Mouse (Mus musculus): ENCODE measurements around the gene Tmcc3. TPM values are rescaled to one million over a fixed set of nuclear protein-coding genes. Genes with fewer than 3 reads are reported as not detected.

Gene Tmcc3
- polyA plus RNA-seq, 1 experiment from 2014 or later = 6.1 TPM

DNA sequence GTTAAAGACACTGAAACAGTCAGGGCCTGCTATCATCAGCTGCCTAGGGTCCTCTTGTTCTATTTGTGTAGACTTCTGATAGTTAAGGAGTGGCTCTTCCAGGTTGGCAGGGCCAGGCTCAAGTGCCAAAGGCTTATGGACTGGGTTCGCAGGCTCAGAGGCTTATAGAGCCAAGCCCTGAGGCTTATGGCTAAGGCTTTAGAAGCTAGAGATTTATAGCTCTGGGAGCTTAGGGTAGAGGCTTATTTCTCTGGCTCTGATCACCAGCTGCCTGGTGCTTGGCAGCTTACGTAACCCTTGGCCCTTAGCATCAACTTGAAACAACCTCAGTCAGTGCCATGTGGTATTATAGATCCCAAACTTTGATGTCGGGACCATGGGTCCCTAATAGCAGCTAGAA, 13.3 kb upstream of the Tmcc3 start, which contains the start of gene Gm4792:
Gene Gm4792, minus strand, starts transcription at position 233 of the 400 bp plus-strand sequence.
- no peaks in the 10 kb centered on the region for H3K36me3 ChIP-seq
- H3K4me1 ChIP-seq = peaks cover 21% of the 10 kb centered on the region
- WGBS = 86% methylated on average over 3 of the region's 3 CpGs
- no peaks in the 10 kb centered on the region for H3K9me3 ChIP-seq (replicated peaks)
- no peak for ATAC-seq (ENCODE audit: low FRiP score)
- no peak within 1 kb of the TSS for H3K4me3 ChIP-seq
- no peak within 1 kb of the TSS for H3K9ac ChIP-seq
- no peaks in the 10 kb centered on the region for H3K27me3 ChIP-seq
- no peak within 1 kb of the TSS for H3K4me2 ChIP-seq (replicated peaks)
- no peak within 1 kb of the TSS for H3K27ac ChIP-seq

DNA sequence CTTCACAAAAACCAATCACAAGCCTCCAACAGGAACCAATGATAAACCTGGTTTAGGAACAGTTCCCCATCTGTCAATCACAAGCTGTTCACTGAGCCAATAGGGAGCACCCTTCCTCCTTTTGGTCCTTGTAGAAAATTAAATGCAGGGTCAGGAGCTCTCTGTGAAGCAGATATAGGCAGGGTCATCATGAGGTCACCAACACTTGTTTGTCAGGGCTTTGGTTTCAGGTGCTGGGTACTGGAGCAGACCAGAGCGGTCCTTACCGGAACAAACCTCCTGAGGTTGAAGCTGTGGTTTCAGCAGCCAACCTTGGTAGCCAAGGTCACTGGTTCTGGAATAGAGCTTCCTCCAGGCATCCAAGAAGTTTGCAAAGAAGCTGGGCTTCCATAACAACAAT, 12.4 kb upstream of the Tmcc3 start:
- Histone ChIP-seq H3K36me3 (no peaks in the 10 kb centered on the region), H3K9me3 (replicated peaks) (no peaks in the 10 kb centered on the region), H3K9ac (no peak overlapping the region), H3K4me2 (replicated peaks) (no peak overlapping the region), H3K27me3 (no peaks in the 10 kb centered on the region), H3K4me1 (peaks cover 21% of the 10 kb centered on the region), H3K4me3 (no peak overlapping the region), H3K27ac (no peak overlapping the region)
- 87% methylated on average over 2 of the region's 2 CpGs for WGBS
- no peak for ATAC-seq (ENCODE audit: low FRiP score)

DNA sequence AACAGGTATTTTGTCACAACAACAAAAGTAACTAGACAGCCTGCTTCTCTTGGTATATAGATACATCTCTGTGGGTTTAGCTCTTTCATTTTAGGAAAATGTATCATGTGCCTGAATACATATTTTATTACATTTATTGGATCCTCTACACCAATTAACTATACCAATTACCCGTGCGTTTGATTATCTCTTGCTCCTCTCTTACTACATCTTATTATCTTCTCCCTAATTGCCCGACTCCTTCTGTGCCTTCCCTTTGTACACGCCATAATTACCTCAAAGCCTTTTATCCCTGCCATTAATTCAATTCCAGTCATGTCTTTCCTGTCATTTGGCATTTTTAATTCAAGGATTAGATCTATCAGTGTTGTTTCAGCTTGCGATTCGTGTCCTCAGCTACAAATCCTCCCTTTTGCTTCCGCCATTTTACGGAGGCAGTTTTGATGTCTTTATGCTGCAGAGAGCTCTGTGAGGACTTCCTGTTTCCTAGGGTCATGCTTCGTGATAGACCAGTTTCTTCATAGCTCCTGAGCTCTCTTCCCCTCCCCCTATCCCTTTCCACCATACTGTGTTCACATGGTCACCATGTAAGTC, 7.6 kb upstream of the Tmcc3 start:
- no peak overlapping the region for H3K4me3 ChIP-seq
- H3K27me3 ChIP-seq = no peaks in the 10 kb centered on the region
- 85% methylated on average over 9 of the region's 9 CpGs for WGBS
- no peak for ATAC-seq (ENCODE audit: low FRiP score)
- H3K9ac ChIP-seq = no peak overlapping the region
- no peaks in the 10 kb centered on the region for H3K4me1 ChIP-seq
- no peak overlapping the region for H3K4me2 ChIP-seq (replicated peaks)
- no peaks in the 10 kb centered on the region for H3K9me3 ChIP-seq (replicated peaks)
- no peaks in the 10 kb centered on the region for H3K36me3 ChIP-seq
- H3K27ac ChIP-seq = no peak overlapping the region

DNA sequence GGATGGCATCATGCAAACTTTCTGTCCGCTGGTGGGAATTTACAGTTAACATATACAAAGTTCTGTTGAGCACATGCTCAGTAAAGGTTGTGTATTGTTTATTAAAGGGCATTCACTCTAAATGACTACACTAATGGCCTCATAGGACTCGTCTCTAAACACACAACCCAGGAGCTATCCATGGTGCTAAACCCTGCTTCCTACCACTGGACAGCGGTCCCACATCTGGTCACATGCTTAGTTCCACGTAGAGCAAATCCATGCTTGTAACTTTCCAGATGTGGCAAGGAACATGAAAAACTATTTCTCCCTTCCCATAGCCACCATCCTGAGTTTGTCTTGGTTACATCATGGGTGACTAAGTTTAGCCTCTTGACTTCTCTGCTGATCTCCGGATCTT, 6.2 kb upstream of the Tmcc3 start:
- H3K27ac ChIP-seq = no peak overlapping the region
- WGBS = 69% methylated on average over 5 of the region's 5 CpGs
- H3K4me2 ChIP-seq (replicated peaks) = no peak overlapping the region
- no peaks in the 10 kb centered on the region for H3K4me1 ChIP-seq
- ATAC-seq (ENCODE audit: low FRiP score) = no peak
- no peaks in the 10 kb centered on the region for H3K36me3 ChIP-seq
- H3K27me3 ChIP-seq = no peaks in the 10 kb centered on the region
- H3K9me3 ChIP-seq (replicated peaks) = no peaks in the 10 kb centered on the region
- no peak overlapping the region for H3K4me3 ChIP-seq
- no peak overlapping the region for H3K9ac ChIP-seq

DNA sequence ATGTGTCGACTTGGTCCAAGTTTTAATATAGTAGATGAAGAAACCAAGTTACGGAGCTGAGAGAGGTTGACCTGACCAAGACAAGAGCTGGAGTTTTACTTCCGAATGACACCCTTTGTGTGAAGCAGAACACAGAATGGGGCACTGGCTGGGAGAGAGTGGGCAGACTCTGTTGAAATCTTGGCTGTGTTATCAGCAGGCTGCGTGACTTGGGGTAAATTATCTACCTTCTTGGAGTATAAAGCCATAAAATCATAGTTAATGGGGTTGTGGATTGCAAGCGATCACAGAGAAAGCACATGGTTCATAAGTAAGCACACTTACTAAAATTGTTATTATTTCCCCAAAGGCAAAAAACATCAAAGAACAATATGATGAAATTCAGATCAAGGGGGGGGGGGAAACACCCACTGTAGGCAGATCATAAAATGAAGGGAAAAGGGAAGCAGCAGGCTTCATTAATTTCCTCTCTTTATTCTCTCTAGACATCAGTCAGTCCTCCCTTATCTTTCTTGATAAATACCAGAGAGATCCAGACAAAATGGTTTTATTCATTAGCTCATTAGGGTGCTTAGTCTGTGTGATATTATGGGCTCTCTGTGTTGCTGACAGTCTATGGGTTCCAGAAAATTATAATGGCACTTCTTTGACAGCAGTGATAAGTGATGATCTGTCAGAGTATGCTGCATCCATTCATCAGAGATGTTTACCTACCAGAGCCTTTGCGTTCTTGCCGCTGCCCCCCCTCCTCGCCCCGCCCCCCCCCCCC, 1.1 kb upstream of the Tmcc3 start:
- H3K9ac ChIP-seq = no peak overlapping the region

DNA sequence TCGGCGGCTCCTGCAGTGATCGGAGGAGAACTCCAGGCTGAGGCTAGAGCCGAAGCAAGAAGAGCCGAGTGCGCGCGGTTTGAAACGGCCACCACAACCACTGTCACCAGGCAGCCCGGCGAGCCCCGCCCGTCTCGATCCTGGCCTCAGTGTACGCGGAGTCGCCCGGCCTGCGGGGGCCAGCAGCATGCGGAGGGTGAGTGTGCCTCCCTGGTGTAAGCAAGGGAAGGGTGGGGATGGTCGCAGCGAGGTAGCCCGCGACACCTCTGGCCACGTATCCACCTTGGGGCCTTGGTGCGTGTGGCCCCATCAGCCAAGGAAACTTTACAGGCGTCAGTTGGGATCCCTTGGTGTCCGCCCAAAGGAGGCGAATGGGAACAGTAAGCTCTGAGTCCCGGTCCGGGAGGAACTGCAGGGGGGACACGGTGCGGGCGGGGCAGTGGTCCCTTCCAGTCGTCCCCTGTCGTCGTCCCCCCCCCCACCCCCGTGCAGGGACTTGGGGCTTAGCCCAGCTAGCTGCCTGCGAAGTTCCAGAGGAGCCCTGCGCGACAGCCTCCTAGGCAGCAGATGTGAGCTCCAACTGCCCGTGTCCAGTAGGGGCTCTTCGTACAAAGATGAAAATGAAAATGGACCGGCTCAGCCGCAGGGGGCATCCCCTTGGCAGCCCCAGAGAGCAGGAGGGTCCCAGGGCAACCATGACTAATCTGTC, 412 bp downstream of the Tmcc3 start:
- peak overlapping the region; percentile 90 for H3K4me2 ChIP-seq (replicated peaks)
- WGBS = under 1% methylated on average over 45 of the region's 45 CpGs
- no peak overlapping the region for H3K27ac ChIP-seq
- peaks cover 15% of the 10 kb centered on the region for H3K4me1 ChIP-seq
- H3K9me3 ChIP-seq (replicated peaks) = no peaks in the 10 kb centered on the region
- H3K4me3 ChIP-seq = peak overlapping the region; percentile 41
- H3K9ac ChIP-seq = peak overlapping the region; percentile 47
- H3K27me3 ChIP-seq = no peaks in the 10 kb centered on the region
- no peaks in the 10 kb centered on the region for H3K36me3 ChIP-seq
- ATAC-seq (ENCODE audit: low FRiP score) = peak; percentile 84

More for the DNA sequence above, 1.1 kb upstream of the Tmcc3 start:
- Histone ChIP-seq H3K36me3 (no peaks in the 10 kb centered on the region), H3K27me3 (no peaks in the 10 kb centered on the region), H3K27ac (no peak overlapping the region), H3K9me3 (replicated peaks) (no peaks in the 10 kb centered on the region), H3K4me2 (replicated peaks) (no peak overlapping the region), H3K4me3 (no peak overlapping the region), H3K4me1 (peaks cover 15% of the 10 kb centered on the region)
- ATAC-seq (ENCODE audit: low FRiP score) = no peak
- 55% methylated on average over 8 of the region's 9 CpGs for WGBS

DNA sequence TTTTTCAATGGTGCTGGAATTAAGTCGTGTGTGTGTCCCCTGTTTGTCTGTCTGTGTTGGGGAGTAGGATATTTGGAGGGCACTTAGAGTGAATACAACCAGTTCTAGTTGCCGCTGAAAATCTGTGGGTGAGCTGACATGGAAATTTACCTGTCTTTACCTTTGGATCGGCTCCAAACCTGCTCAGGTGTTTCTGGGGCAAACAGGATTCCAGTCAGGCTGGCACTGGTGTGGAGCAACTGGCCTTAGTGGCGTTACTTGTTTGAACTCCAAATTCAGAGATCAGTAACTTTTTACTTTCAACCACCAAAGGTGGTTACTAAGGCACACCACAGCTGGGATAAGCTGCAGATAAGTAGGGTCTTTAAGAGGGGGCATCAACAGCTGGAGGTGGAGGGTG, 1.4 kb downstream of the Tmcc3 start:
- no peaks in the 10 kb centered on the region for H3K27me3 ChIP-seq

DNA sequence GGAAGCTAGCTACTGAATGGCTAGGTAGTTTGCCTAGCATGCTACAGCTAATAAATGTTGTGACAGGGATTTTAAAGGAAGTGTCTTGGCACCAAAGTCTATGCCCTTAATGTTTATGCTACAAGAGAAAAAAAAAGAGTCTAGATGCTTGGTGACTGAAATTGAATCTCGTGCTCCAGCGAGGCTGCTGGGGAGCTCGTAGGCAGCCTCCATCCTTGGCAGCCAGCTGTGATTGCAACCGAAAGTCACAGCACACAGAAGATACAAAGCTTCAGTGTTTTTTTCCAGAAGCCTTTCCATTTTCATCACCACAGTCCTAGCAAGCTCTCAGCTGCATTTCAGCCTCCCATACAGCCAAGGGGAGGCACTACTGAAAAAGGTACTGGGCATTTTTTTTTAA, 6.8 kb downstream of the Tmcc3 start:
- no peak overlapping the region for H3K9ac ChIP-seq
- ATAC-seq (ENCODE audit: low FRiP score) = no peak
- H3K9me3 ChIP-seq (replicated peaks) = no peaks in the 10 kb centered on the region
- no peak overlapping the region for H3K4me3 ChIP-seq
- H3K36me3 ChIP-seq = no peaks in the 10 kb centered on the region
- WGBS = 37% methylated on average over 4 of the region's 4 CpGs
- H3K4me1 ChIP-seq = no peaks in the 10 kb centered on the region; the same call in 1 of the 2 replicates
- no peak overlapping the region for H3K4me2 ChIP-seq (replicated peaks)
- no peaks in the 10 kb centered on the region for H3K27me3 ChIP-seq
- H3K27ac ChIP-seq = no peak overlapping the region

More for the DNA sequence above, 1.4 kb downstream of the Tmcc3 start:
- H3K9ac ChIP-seq = no peak overlapping the region
- WGBS = 86% methylated on average over 4 of the region's 4 CpGs
- no peaks in the 10 kb centered on the region for H3K9me3 ChIP-seq (replicated peaks)
- no peak for ATAC-seq (ENCODE audit: low FRiP score)
- no peak overlapping the region for H3K27ac ChIP-seq
- peaks cover 15% of the 10 kb centered on the region for H3K4me1 ChIP-seq
- no peaks in the 10 kb centered on the region for H3K36me3 ChIP-seq
- no peak overlapping the region for H3K4me3 ChIP-seq
- H3K4me2 ChIP-seq (replicated peaks) = no peak overlapping the region

DNA sequence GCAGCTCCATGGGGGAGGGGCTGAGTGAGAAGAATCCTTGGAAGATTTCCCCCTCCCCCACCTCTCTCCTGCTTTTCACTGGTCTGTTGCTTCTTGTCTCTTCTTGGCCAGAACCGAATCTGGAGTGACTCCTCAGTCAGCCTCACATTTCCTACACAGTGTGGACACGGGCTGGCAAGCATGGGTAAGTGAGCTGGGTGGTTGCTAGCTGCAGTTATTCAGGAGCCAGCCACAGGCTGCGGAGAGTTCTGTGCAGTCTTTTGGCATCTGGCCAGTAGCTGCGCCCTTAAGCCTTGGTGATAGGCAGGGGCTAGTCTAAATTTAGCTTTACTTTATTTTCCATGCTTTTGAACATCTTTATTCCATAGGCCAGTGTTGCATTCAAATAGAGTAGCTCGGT, 18.2 kb downstream of the Tmcc3 start:
- H3K4me3 ChIP-seq = no peak overlapping the region
- peaks cover 4% of the 10 kb centered on the region; the same call in 1 of the 2 replicates for H3K9me3 ChIP-seq (replicated peaks)
- peak; percentile 40; the same call in 1 of the 2 replicates for ATAC-seq (ENCODE audit: low FRiP score)
- no peaks in the 10 kb centered on the region for H3K36me3 ChIP-seq
- H3K4me1 ChIP-seq = no peaks in the 10 kb centered on the region
- H3K4me2 ChIP-seq (replicated peaks) = no peak overlapping the region
- no peak overlapping the region for H3K27ac ChIP-seq
- no peak overlapping the region for H3K9ac ChIP-seq
- no peaks in the 10 kb centered on the region for H3K27me3 ChIP-seq
- WGBS = 50% methylated on average over 5 of the region's 5 CpGs

DNA sequence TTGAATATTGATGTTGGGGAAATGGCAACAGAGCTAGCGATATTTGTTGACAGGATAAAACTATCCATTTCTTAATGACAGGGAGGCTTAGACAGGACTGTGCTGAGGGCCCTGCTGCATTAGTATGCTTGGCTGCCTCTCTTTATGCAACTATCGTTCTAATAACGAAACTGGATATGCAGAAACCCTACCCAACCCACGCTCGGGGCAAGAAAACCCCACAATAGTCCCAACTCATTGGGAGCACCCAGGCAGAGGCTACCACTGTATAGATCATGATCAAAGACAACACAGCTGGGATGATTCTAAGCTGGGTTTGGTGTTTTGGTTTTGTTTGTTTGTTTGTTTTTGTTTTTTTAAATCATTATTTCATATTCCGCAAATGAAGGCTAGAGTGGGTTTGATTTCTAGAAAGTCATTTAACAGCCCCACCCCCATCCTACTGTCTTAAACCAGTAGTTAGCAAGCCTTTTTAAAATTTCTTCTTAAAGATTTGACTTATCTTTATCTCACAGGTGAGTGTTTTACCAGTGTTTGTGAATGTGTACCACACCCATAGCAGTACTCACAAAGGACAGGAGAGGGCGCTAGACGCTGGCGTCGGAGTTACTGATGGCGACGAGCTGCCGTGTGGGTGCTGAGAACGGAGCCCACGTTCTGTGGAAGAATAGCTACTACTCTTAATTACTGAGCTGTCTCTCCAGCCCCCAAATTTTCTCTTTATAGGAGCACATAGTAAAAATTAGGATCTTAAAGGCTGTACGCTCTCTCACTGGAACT, 20.8 kb downstream of the Tmcc3 start:
- WGBS = 81% methylated on average over 16 of the region's 16 CpGs
- Histone ChIP-seq H3K9me3 (replicated peaks) (no peaks in the 10 kb centered on the region), H3K27ac (no peak overlapping the region), H3K4me1 (no peaks in the 10 kb centered on the region), H3K36me3 (no peaks in the 10 kb centered on the region), H3K9ac (no peak overlapping the region), H3K27me3 (no peaks in the 10 kb centered on the region), H3K4me2 (replicated peaks) (no peak overlapping the region), H3K4me3 (no peak overlapping the region)
- no peak for ATAC-seq (ENCODE audit: low FRiP score)

DNA sequence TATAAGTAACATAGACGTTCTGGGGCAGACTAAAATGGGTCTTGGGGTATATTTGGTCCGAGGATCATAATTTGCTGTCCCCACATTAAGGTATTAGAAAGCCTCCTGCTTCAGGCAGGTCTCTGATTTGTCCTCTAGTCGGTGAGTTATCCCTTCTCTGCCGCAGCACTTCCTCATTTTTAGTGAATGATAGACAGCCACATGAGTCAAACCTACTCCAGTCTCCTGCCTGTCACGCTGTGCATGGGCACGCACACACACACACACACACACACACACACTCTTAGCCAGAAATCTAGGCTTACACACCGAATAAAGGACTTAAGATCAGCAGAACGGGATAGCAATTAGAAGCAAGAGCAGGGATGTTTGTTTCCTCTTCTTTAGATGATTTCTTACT, 21.6 kb downstream of the Tmcc3 start:
- Histone ChIP-seq H3K4me2 (replicated peaks) (no peak overlapping the region), H3K9me3 (replicated peaks) (no peaks in the 10 kb centered on the region), H3K4me3 (no peak overlapping the region), H3K4me1 (no peaks in the 10 kb centered on the region), H3K27ac (no peak overlapping the region), H3K9ac (no peak overlapping the region), H3K27me3 (no peaks in the 10 kb centered on the region), H3K36me3 (no peaks in the 10 kb centered on the region)
- ATAC-seq (ENCODE audit: low FRiP score) = no peak
- 86% methylated on average over 8 of the region's 8 CpGs for WGBS

DNA sequence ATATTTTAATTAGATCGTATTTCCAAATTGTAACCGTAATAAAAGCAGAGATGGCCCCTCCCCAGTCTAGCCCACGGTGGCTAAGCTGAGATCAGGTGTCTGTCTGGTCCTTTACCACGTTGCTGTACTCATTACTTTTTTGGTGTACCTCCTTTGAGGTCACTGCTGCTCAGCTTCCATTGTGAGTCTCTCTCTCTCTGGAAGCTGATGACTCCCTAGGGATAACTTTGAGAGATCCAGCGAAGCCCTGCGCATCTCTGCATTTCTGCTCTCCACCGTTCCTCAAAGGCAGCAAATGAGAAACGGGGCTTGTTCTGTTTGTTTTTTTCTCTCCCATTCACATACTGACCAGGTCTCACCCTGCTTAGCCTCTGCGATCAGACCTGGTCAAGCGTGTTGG, 23.3 kb downstream of the Tmcc3 start:
- no peak overlapping the region for H3K27ac ChIP-seq
- WGBS = 76% methylated on average over 10 of the region's 10 CpGs
- H3K4me2 ChIP-seq (replicated peaks) = no peak overlapping the region
- no peaks in the 10 kb centered on the region for H3K36me3 ChIP-seq
- H3K4me3 ChIP-seq = no peak overlapping the region
- no peaks in the 10 kb centered on the region for H3K27me3 ChIP-seq
- H3K9me3 ChIP-seq (replicated peaks) = no peaks in the 10 kb centered on the region
- no peaks in the 10 kb centered on the region for H3K4me1 ChIP-seq
- no peak overlapping the region for H3K9ac ChIP-seq
- ATAC-seq (ENCODE audit: low FRiP score) = no peak
